Mouse (Mus musculus): ENCODE measurements at regions not wholly inside any gene's neighbourhood (a gene's known extent, or its start where the extent isn't known, plus 50 kb on each side); places are given as distances from the start of the nearest gene placed in this dataset.

DNA sequence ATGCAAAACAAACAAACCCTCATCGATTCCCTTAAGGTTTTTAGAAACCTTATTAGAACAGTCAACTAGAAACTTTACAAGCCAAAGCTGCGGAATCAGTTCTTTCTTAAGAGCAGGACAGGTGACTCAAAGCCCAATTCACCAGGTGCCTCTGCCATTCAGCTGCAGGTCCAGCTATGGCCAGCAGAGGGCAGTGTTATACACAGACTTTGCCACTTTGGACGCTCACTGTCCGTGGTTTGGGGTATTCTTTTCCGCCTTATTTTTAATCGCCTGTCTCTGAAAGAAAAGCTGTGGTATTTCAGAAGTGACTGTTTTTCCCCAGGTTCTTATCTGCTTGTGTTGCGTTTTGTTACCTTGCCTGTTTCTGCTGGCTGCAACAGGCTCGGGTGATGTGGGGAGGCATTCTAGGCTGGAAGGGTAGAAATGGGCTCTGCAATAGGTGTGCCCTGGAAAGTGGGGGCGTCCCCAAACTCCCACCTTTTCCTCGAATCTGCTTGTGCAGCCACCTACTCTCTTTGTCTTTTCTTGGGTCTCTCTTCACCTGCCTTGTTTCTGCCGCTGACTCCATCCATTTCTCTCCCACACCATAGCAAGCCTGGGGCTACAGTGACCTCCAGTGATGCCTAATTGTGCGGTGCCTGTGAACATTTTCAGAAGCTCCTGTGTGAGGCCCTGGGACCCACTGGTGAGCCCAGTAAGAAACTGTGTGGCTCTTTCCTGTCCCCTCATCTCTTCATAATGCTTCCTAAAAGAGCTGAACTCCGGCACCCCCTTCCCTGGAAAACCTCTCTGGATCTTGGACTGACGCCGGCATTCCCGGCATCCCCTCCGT is 142.4 kb downstream of the Mtx3 start:
- DNase-seq = peak; percentile 66

DNA sequence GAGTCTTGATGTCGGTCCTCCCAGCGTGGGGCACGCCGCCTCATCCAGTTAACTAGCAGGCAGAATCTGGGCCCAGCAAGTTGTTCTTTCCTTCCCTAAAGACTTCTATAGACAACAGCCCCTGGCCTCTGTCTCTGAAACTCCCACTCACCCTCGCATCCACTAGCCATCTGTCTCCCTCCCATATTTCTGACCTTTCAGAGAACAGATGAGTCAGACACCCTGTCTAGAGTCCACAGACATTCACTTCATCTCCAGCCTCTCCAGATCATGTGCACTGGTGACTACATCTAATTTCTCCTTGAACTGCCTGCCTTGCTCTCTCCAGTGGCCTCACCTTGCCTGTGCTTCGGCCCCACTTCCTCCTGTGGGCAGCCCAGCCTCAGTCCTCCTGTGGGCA is 143.1 kb downstream of the Mtx3 start:
- DNase-seq = no peak

DNA sequence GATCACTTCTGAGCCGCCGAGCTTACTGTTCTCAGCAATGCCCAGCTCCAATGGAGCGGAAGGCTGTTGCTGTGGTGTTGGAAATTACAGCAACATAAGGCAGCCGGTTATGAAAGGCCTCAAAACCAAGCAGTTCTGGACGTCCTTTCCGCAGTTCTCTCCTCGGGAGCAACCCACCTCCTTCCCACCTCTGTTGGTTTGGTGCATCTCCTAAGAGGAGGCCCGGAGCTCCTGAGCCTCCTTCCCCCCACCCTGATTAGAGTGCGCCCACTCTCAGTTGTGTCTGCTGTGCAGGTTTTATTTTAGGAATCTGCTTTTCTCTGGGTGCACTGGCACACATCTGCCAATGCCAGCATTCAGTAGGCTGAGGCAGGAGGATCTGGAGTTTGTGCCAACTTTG is 144.0 kb downstream of the Mtx3 start:
- DNase-seq = no peak

DNA sequence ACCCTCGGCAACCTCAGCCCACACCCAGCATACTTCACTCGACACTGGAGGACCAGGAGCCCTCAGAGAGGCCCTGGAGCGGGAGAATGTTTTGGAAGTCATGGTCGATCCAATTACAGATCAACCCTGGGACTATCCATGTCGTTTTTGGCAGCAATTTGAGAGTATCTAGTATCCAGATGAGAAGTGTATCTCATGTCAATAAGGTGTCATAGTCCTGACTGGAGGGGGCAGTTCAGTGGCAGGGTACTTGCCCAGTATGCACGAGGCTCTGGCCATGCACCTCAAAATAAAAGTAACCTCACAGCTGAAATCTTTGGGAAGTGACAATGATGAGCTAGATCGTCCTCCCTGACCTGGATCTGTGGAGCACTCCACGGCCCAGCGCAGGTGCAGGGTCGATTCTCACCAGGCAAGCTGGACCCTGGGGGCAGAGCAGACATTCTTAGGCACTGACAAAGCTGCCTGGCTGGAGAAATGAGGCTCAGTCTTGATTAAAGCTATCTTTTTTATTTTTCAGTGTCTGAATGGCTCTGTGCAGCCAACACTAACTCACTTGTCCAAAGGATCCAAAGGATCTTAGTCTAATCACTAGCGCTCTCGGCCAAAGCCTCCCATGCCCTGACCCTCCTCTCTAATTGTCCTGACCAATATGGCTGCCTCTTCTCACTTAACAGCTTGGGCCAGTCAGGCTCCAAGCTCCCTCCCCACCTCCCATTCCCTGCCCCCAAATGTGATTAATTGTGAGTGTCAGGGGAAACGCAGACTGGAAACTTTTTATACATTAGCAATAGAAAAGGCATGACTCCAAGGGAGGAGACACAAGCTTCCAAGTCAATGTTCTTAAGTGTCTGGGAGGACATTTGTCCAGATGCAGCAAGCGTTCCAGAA is 146.0 kb downstream of the Mtx3 start:
- no peak for DNase-seq
